Mouse (Mus musculus) gastrocnemius, postnatal 14 days (tissue): ENCODE data around the gene Fgf7. TPM values are rescaled to one million over a fixed set of nuclear protein-coding genes. Genes with fewer than 3 reads are reported as not detected.
A peak's percentile ranks its signal among the peaks of the same experiment; 100 is the strongest.

ENCODE experiments used
- DNase-seq: peaks from one replicate; pipeline ENCODE4 v3.0.0; 2021; ENCODE audit warnings: mixed read lengths
- intact Hi-C: fragments of 180-260 bp; cut with DNase I; formaldehyde crosslinking; loops from one replicate; pipeline ENCODE4 v1.15.1; 2025; ENCODE audit warnings: low total_unique reads
- total RNA-seq, 2 experiments: library from RNA; stranded (reverse); gene quantifications; 2 replicates each; pipeline ENCODE4 v1.2.3; 2021

Gene Fgf7
- total RNA-seq, 2 experiments from 2014 or later = 2.7 to 4.4 TPM

DNA sequence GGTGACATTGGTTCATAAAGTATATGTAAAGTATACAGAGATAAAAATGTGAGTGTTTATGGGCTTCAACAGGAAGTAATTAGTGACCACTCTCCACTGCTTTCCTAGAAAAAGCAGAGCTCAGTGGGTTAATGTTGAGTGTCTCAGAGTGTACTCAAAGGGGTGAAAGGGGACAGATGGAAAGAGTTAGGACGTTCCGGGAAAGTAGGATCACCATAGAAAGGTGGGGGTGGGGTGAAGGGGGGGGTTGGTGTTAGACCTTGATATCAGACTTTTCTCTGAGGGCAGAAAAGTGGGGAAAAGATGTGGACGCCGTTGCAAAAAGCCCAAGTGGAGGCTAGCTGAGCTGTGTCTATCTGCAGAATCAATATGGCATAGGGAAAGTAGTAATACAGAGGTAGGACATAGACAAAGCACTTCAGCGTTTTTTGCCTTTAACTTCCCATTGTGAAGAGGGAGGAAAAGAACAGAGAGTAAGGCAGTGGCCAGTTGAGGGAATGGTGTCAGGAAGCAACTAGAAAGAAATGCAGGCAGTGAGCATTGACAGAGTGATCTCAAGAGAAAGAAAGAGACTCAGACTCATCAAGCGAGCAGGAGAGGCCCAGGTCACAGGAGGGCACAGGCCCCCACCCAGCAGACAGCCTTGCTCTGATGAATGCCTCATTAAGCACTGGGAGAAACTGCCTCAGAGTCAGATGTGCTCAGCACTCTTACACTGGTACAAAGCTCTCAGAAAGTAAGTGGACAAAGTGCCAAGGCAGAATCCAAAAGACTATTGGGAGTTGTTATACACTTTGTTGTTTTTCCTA is 18.5 kb downstream of the Fgf7 start:
- intact Hi-C loops = no loop called here
- DNase-seq = no peak

DNA sequence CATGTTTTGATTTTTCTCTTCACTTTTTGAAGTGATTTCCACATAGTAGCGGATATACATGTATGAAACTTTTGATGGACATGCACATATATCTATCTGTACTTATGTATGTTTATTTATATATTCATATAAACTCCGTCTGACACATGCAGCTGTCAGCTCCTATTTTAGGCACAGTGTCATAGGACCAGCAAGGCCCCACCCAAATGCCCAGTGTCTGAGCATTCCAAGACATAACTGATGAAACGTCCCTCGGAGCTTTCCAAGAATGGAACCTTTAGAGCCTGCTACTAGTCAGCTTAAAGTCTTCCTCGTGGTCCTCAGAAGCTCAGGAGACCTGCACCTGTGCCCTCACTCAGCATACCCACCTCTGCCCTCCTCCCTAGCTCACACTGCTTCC is 19.2 kb downstream of the Fgf7 start:
- intact Hi-C loops = no loop called here
- no peak for DNase-seq

- intact Hi-C loops = no loop called here
- DNase-seq = no peak
Measured at GRCm38 (mm10) chr2:126060595-126060994, 26.1 kb downstream of the Fgf7 start.

DNA sequence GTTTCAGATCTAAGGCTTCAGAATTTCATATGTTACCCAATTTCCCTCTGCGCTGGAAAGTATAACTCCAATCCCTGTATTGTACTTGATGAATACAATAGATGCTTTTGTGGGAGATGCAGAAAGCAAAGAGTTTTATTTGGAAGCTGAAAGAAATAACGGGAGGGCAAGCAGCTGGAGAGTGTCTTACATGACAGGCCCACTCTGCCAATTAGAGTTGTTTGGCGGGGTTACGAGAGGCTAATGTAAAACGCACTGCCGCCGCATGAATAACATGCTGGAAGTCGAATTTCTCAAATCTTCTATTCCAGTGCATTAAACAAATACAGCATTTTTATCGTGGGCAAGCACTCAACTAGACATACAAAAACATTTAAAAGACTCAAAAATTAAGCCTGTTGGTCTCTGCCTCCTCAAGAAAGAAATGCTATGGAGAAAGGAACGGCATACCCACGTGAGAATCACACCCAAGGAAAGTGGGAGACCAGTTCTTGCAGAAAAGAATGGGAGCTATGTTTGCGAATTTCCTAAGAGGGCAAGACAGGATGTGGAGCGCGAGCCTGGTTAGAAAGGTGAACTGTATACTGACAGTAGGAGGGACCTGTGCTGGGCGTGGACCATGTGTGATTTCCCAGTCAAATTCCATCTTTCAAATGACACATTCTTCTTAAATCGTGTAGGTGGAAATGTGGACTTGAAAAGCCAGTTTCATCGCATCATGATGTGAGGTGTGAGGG is 26.7 kb downstream of the Fgf7 start:
- DNase-seq = no peak
- intact Hi-C loops = no loop called here

GRCm38 (mm10) chr2:126062876-126063275 is 28.4 kb downstream of the Fgf7 start:
- intact Hi-C loops = no loop called here

DNA sequence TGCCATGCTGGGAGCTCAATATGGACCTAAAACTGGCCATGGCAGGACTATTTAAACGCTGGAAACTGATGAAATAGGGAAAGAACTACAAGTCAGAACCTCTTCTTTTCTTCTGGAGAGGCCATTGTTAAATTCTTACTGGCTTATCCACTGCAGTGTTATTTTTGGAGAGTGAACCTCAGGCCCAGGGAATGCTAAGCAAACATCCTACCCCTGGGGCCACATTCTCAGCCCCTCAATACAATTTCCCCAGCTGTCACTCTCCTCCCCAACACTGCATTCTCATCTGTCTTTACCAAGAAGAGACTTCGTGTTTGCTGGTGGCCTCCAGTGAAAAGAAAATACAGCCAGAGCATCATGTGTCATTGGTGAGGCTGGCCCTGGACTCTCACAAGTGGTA is 30.4 kb downstream of the Fgf7 start:
- no peak for DNase-seq
- intact Hi-C loops = no loop called here

More at GRCm38 (mm10) chr2:126062876-126063275, 28.4 kb downstream of the Fgf7 start:
- no peak for DNase-seq

DNA sequence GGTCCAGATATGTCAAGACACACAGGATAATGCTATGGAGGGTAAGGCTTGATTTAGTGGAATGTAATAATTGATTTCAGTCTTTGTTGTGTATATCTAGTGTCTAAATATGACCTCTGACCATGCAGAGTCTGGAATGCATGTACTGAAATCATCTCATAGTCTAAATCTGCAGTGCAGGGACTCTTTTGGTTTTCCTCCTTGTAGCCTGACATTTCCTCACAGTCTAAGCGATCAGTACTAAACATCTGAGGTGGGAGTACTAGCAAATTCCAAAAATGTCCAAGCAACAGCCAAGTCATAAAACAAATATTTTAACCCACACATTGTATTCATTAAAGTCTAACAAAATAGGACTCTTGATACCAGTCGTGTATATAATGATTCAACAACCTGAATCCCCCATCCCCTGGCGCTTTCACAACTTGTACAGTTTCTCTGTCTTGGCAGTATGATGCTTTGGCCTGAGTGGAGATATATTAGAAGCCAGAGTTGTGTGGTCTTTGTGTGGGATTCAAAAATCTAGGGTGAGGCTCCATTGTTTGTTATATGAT is 30.9 kb downstream of the Fgf7 start:
- intact Hi-C loops = no loop called here
- DNase-seq = no peak

- DNase-seq = no peak
- intact Hi-C loops = no loop called here
Measured at GRCm38 (mm10) chr2:126069740-126070139, 35.3 kb downstream of the Fgf7 start.

DNA sequence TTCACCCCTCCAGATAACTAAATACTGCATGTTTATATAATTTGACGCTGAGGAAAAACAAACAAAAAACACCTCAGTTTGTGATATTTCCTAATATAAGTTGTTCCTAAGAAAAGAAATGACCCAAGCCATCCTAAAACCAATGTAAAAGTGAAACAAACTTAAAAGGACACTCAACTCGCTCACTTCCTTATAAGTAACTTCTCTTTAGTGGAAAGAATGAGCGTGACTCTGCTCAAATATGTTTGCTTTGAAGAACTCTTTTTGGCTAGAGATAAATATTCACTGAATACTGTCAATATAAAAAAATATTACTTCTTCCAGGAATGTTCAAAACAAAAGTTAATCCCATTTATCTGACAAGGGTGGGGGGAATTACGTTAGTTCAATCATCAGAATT is 39.3 kb downstream of the Fgf7 start:
- DNase-seq = no peak
- intact Hi-C loops = no loop called here

GRCm38 (mm10) chr2:126076506-126076905 is 42.0 kb downstream of the Fgf7 start:
- intact Hi-C loops = no loop called here
- no peak for DNase-seq

- intact Hi-C loops = no loop called here
Measured at GRCm38 (mm10) chr2:126079086-126079485, 44.6 kb downstream of the Fgf7 start.

GRCm38 (mm10) chr2:126084326-126084725 is 49.9 kb downstream of the Fgf7 start:
- peak; percentile 39 for DNase-seq
- intact Hi-C loops = no loop called here

More at GRCm38 (mm10) chr2:126079086-126079485, 44.6 kb downstream of the Fgf7 start:
- DNase-seq = no peak

GRCm38 (mm10) chr2:126086187-126086586 is 51.7 kb downstream of the Fgf7 start:
- intact Hi-C loops = no loop called here
- DNase-seq = no peak

GRCm38 (mm10) chr2:126090432-126090831 is 56.0 kb downstream of the Fgf7 start:
- intact Hi-C loops = no loop called here
- no peak for DNase-seq

- intact Hi-C loops = no loop called here
- DNase-seq = no peak
Measured at GRCm38 (mm10) chr2:126094616-126095015, 60.2 kb downstream of the Fgf7 start.

Other genes with a start within 250 kb of the Fgf7 start
- 1 to 10 TPM; 8.1 to 8.6 TPM for gene Galk2, start 175.5 kb upstream of the Fgf7 start, total RNA-seq
- 10 to 100 TPM; 88.8 to 94.1 TPM for gene Cops2, start 175.5 kb upstream of the Fgf7 start, total RNA-seq
- not detected for gene Fam227b, start 117.3 kb downstream of the Fgf7 start, total RNA-seq
- 1 to 10 TPM; 4.1 to 5.4 TPM for gene Dtwd1, start 117.5 kb downstream of the Fgf7 start, total RNA-seq
- not detected for gene Gm17555, start 180.4 kb downstream of the Fgf7 start, total RNA-seq